Mouse (Mus musculus): Measurements from ENCODE around the gene Samd8.

DNA sequence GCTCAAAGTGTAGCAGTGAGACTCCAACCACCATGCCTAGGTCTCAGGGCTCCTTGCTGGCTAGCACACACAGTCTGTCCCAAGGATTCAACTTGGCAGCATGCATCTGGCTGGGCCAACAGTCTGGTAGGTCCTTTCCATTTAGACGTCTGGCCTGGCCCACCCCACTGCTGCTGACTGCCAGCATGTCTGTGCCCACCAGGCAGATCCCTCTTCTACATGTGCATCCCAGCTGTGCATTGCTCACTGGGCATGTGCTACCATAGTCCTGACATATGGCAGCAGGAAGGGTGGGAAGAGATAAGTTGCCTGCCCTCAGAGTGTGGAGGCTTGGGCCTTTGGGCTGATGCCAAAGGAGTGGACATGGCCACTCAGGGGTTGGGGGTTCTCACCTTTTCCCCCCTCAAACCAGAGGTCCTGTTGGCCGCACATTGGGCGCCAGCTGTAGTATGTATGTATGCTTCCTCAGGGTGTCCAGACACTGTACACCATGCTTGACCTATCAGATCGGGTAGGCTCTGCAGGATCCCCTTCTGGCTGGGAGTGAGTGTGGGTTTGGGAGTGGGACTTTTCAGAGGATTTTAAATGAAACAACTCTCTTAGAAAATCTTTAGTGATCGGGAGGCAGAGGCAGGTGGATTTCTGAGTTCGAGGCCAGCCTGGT, 52.3 kb downstream of the Samd8 start:
- TF ChIP-seq CTCF (IDR thresholded peaks at IDR 0.05; ENCODE audit: low read depth, low read length) (no peak), POLR2A (IDR thresholded peaks at IDR 0.05; ENCODE audit: extremely low read depth, insufficient read depth, low read length) (no peak)
